Comparison of ENCODE assay signal across 11 mouse cellular contexts in genomic region chr8:110713073-110713472, GRCm38 (mm10). TPM values are rescaled to one million over a fixed set of nuclear protein-coding genes. Genes with fewer than 3 reads are reported as not detected.
DNase-seq lines count a peak whose midpoint lies in the region; ATAC-seq and TF ChIP-seq lines count a peak whose summit lies in the region.
"Had no signal": no experiment of that assay in that cellular context is flagged by ENCODE, and none has a peak within 500 bp of the region (broad histone marks: within the 10 kb centered on the region; RNA-seq: fewer than 3 reads in every experiment).

No protein-coding gene starts in this region.

- WGBS in forebrain, postnatal 0 days: 70% methylated on average over 7 of the region's 7 CpGs
- 90% methylated on average over 7 of the region's 7 CpGs for WGBS in forebrain, embryonic 13.5 days
- 83% methylated on average over 7 of the region's 7 CpGs for WGBS in stomach, embryonic 16.5 days

- no peaks in the 10 kb centered on the region for H3K27me3 ChIP-seq in forebrain, postnatal 0 days (ENCODE audit: insufficient read depth, low read length)
- H3K27me3 ChIP-seq in forebrain, embryonic 13.5 days: no peaks in the 10 kb centered on the region
- H3K27me3 ChIP-seq in stomach, embryonic 16.5 days (ENCODE audit: control insufficient read depth, insufficient read depth, low read length): no peaks in the 10 kb centered on the region
- H3K27me3 ChIP-seq: limb, embryonic 12.5 days had no signal

- H3K9me3 ChIP-seq in forebrain, postnatal 0 days (ENCODE audit: low read length): no peaks in the 10 kb centered on the region
- no peaks in the 10 kb centered on the region for H3K9me3 ChIP-seq in forebrain, embryonic 13.5 days (replicated peaks)
- H3K9me3 ChIP-seq in stomach, embryonic 16.5 days (replicated peaks; ENCODE audit: control insufficient read depth, low read length): no peaks in the 10 kb centered on the region
- H3K9me3 ChIP-seq: limb, embryonic 12.5 days had no signal

- H3K27ac ChIP-seq in forebrain, postnatal 0 days (ENCODE audit: low read depth, low read length): 0 out of 2 replicates have a peak overlapping the region, but pooled peaks have one; percentile 17
- no peak overlapping the region for H3K27ac ChIP-seq in forebrain, embryonic 13.5 days
- H3K27ac ChIP-seq in stomach, embryonic 16.5 days (ENCODE audit: low read length): 0 out of 2 replicates have a peak overlapping the region, but pooled peaks have one; percentile 0
- H3K27ac ChIP-seq: limb, embryonic 12.5 days; macrophage had no signal

- no peak overlapping the region for H3K4me2 ChIP-seq in forebrain, postnatal 0 days (ENCODE audit: low read depth)
- H3K4me2 ChIP-seq in forebrain, embryonic 13.5 days: no peak overlapping the region
- H3K4me2 ChIP-seq in stomach, embryonic 16.5 days (ENCODE audit: low read depth, low read length): no peak overlapping the region
- H3K4me2 ChIP-seq: limb, embryonic 12.5 days had no signal

- TF ChIP-seq CTCF in forebrain, postnatal 0 days (IDR thresholded peaks at IDR 0.05; ENCODE audit: low read depth): no peak

- H3K36me3 ChIP-seq in forebrain, postnatal 0 days (ENCODE audit: insufficient read depth): peaks cover 35% of the 10 kb centered on the region
- peaks cover 63% of the 10 kb centered on the region for H3K36me3 ChIP-seq in forebrain, embryonic 13.5 days (ENCODE audit: poor library complexity, severe bottlenecking)
- 0 out of 2 replicates have a peak, but pooled peaks cover 3% of the 10 kb centered on the region for H3K36me3 ChIP-seq in stomach, embryonic 16.5 days (ENCODE audit: control insufficient read depth, insufficient read depth, low read length)

- H3K4me3 ChIP-seq in forebrain, postnatal 0 days (ENCODE audit: low read depth, low read length): no peak overlapping the region
- H3K4me3 ChIP-seq in forebrain, embryonic 13.5 days: no peak overlapping the region
- no peak overlapping the region for H3K4me3 ChIP-seq in stomach, embryonic 16.5 days (replicated peaks; ENCODE audit: low read length)
- H3K4me3 ChIP-seq: limb, embryonic 12.5 days had no signal

- no peak for DNase-seq in forebrain, postnatal 0 days
- peak; percentile 63 for DNase-seq in right cerebral cortex, adult 18-20 months
- no peak for DNase-seq in right cerebral cortex, postnatal 4 days
- DNase-seq in heart, adult 9 months (ENCODE audit: low spot score in 2 of 2): peak; percentile 53 to 55
- DNase-seq in urinary bladder, postnatal 10 days (ENCODE audit: low spot score): no peak
- DNase-seq: kidney, postnatal 14 days had no signal

- ATAC-seq in forebrain, postnatal 0 days: no peak
- no peak for ATAC-seq in forebrain, embryonic 13.5 days
- no peak for ATAC-seq in stomach, embryonic 16.5 days (ENCODE audit: insufficient read depth, low FRiP score)
- no peak for ATAC-seq in megakaryocyte progenitor cell, adult 5-6 weeks (replicated peaks; ENCODE audit: poor library complexity)

- peaks cover 34% of the 10 kb centered on the region for H3K4me1 ChIP-seq in forebrain, postnatal 0 days (ENCODE audit: insufficient read depth)
- H3K4me1 ChIP-seq in forebrain, embryonic 13.5 days: peaks cover 19% of the 10 kb centered on the region
- H3K4me1 ChIP-seq in stomach, embryonic 16.5 days (ENCODE audit: control insufficient read depth, insufficient read depth, low read length): peaks cover 40% of the 10 kb centered on the region

- H3K9ac ChIP-seq in forebrain, postnatal 0 days: no peak overlapping the region
- no peak overlapping the region for H3K9ac ChIP-seq in forebrain, embryonic 13.5 days
- no peak overlapping the region for H3K9ac ChIP-seq in stomach, embryonic 16.5 days (ENCODE audit: low read length)
- H3K9ac ChIP-seq: limb, embryonic 12.5 days had no signal

RNA-seq across cellular contexts. Expression of gene Mtss1l, which starts 8.2 kb away (rescaled TPM):
- 55.2 and 71.1 TPM in 2 replicates for total RNA-seq in forebrain, postnatal 0 days (2014; rRNA removed)
- 42.2 and 49.0 TPM in 2 replicates for polyA plus RNA-seq in forebrain, postnatal 0 days (2015; fragmentation: Nextera tagmentation; extraction: Ambion mirVana)
- polyA plus RNA-seq in forebrain, embryonic 13.5 days (2015; fragmentation: Nextera tagmentation; extraction: Ambion mirVana): 11.1 and 11.5 TPM in 2 replicates
- polyA plus RNA-seq in stomach, embryonic 16.5 days (2015; fragmentation: Nextera tagmentation; extraction: Ambion mirVana): 7.0 and 8.2 TPM in 2 replicates
- 0.27 TPM in 1 of 2 replicates, not detected in the other for total RNA-seq in megakaryocyte progenitor cell, adult 5-6 weeks (2015)
- total RNA-seq in megakaryocyte progenitor cell, adult 5-6 weeks (2017): 1.7 TPM in 1 of 2 replicates, not detected in the other

Comparison
In these comparisons a context has a peak if more than half of its experiments do, and no peak if none do; other contexts are left out.
1. DNase-seq: peak in right cerebral cortex, adult 18-20 months (single experiment) and heart, adult 9 months (2 of 2); none in forebrain, postnatal 0 days (single experiment), right cerebral cortex, postnatal 4 days (single experiment) and urinary bladder, postnatal 10 days (single experiment).